Mouse (Mus musculus) kidney, embryonic 14.5 days (tissue): ENCODE results near the gene Cux1. TPM values are rescaled to one million over a fixed set of nuclear protein-coding genes. Genes with fewer than 3 reads are reported as not detected.

ENCODE experiments used
- ATAC-seq: fragments of 200-750 bp; cut with Nextera tagmentation; 2 replicates; pipeline ENCODE4 v1.8.0; 2017; ENCODE audit warnings: moderate number of reproducible peaks, mild to moderate bottlenecking, moderate TSS enrichment, moderate library complexity; ENCODE audit not compliant: low FRiP score, low TSS enrichment
- H3K27ac ChIP-seq: fragments of 300-500 bp; sonication (generic); 2 replicates; pipeline ENCODE4 v1.5.1; 2014; ENCODE audit warnings: low read depth, mild to moderate bottlenecking, low read length, moderate library complexity, mixed read lengths
- H3K27me3 ChIP-seq: fragments of 300-500 bp; sonication (generic); 2 replicates; pipeline ENCODE4 v1.6.1; 2014; ENCODE audit warnings: mild to moderate bottlenecking, low read length; ENCODE audit not compliant: control insufficient read depth, insufficient read depth
- H3K36me3 ChIP-seq: fragments of 300-500 bp; sonication (generic); 2 replicates; pipeline ENCODE4 v1.6.1; 2014; ENCODE audit warnings: low read length, mixed read lengths; ENCODE audit not compliant: control insufficient read depth, insufficient read depth
- H3K4me1 ChIP-seq: fragments of 300-500 bp; sonication (generic); 2 replicates; pipeline ENCODE4 v1.6.1; 2014; ENCODE audit warnings: low read length, mixed read lengths; ENCODE audit not compliant: control insufficient read depth, insufficient read depth
- H3K4me2 ChIP-seq: fragments of 300-500 bp; sonication (generic); replicated peaks from 2 replicates; pipeline ENCODE4 v1.6.1; 2014; ENCODE audit warnings: low read depth, mild to moderate bottlenecking, low read length
- H3K4me3 ChIP-seq: fragments of 300-500 bp; sonication (generic); 2 replicates; pipeline ENCODE4 v1.5.1; 2014; ENCODE audit warnings: mild to moderate bottlenecking, low read length
- H3K9ac ChIP-seq: fragments of 300-500 bp; sonication (generic); 2 replicates; pipeline ENCODE4 v1.6.1; 2014; ENCODE audit warnings: low read depth, mild to moderate bottlenecking, low read length, moderate library complexity
- H3K9me3 ChIP-seq: fragments of 300-500 bp; sonication (generic); 2 replicates; pipeline ENCODE4 v1.6.1; 2016; ENCODE audit warnings: low read length; ENCODE audit not compliant: control insufficient read depth
- WGBS: fragments of 180-500 bp; shearing (Covaris S2); extraction: QIAGEN DNeasy Blood & Tissue Kit; methylation state at CpG from one replicate; pipeline ENCODE4 v1.1.7; 2014; 5-methylcytosine and 5-hydroxymethylcytosine counted together
- polyA plus RNA-seq: library from polyadenylated mRNA; unstranded; fragments of >200 nt; fragmentation: Nextera tagmentation; extraction: Ambion mirVana; gene quantifications from 2 replicates; pipeline ENCODE4 v1.2.1, GENCODE M21; 2014

The Cux1 gene
- polyA plus RNA-seq, 1 experiment from 2014 or later = 105 TPM

DNA sequence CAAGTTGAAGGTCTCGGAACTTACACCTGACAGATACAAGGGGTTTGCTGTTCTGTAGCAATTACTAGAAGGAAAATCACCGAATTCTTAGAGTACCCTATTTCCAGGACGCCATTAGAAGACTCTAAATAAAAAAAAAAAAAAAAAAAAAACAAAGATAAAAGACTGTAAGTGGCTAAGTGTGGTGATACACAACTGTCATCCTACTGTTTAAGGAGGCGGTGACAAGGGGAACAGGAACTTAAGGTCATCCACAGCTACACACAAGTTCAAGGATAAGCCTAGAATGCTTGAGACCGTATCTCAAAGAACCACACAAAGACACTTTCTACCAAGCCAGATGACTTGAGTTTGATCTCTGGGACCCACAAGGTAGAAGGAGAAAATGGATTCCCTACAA lies 56.7 kb downstream of the Cux1 start:
- no peak overlapping the region for H3K4me2 ChIP-seq
- no peak overlapping the region for H3K9ac ChIP-seq
- no peaks in the 10 kb centered on the region for H3K36me3 ChIP-seq
- H3K4me1 ChIP-seq = peaks cover 21% of the 10 kb centered on the region
- no peaks in the 10 kb centered on the region for H3K9me3 ChIP-seq
- 87% methylated on average over 5 of the region's 5 CpGs for WGBS
- ATAC-seq = no peak
- H3K27ac ChIP-seq = no peak overlapping the region
- H3K4me3 ChIP-seq = no peak overlapping the region
- no peaks in the 10 kb centered on the region for H3K27me3 ChIP-seq

DNA sequence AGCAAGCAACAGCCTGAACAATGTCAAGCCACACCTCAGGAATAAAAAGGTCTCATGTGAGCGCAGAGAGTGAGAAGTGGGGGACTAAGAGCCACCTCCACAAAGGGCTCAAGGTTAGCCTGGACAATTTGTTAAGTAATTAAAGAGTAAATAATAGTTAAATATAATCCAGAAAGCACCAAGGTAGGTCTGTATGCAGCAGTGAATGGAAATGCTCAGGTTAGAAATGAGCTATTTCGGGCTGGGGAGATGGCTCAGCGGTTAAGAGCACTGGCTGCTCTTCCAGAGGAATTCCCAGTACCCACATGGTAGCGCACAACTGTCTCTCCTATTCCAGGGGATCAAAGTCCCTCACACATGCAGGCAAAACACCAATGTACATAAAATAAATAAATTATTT lies 59.7 kb downstream of the Cux1 start:
- H3K27me3 ChIP-seq = no peaks in the 10 kb centered on the region
- no peak for ATAC-seq
- peaks cover 18% of the 10 kb centered on the region for H3K4me1 ChIP-seq
- WGBS = 83% methylated on average over 4 of the region's 4 CpGs
- no peak overlapping the region for H3K4me3 ChIP-seq
- no peak overlapping the region for H3K9ac ChIP-seq
- H3K27ac ChIP-seq = no peak overlapping the region
- H3K36me3 ChIP-seq = no peaks in the 10 kb centered on the region
- H3K4me2 ChIP-seq = no peak overlapping the region
- no peaks in the 10 kb centered on the region for H3K9me3 ChIP-seq

DNA sequence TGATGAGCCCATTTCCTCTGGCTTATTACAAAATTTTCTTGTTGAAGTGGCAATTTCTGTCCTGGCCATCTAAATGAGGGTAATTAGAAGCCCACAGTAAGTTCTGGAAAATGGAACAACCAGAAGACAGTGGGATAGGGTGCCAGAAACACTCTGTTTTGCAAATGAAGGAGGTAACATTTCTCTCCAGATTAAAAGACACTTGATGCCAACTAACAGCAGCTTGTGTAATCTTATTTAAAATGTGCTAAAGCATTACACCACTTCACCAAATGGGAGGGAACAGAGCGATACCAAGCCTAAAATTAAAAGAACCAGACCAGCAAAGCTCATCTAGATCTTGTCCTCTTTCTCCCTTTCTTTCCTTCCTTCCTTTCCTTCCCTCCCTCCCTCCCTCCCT lies 61.0 kb downstream of the Cux1 start:
- no peak overlapping the region for H3K4me3 ChIP-seq
- 100% methylated on average over 1 of the region's 1 CpGs for WGBS
- peaks cover 21% of the 10 kb centered on the region for H3K4me1 ChIP-seq
- ATAC-seq = no peak
- no peaks in the 10 kb centered on the region for H3K36me3 ChIP-seq
- no peak overlapping the region for H3K4me2 ChIP-seq
- no peaks in the 10 kb centered on the region for H3K9me3 ChIP-seq
- no peak overlapping the region for H3K27ac ChIP-seq
- no peak overlapping the region for H3K9ac ChIP-seq
- no peaks in the 10 kb centered on the region for H3K27me3 ChIP-seq

DNA sequence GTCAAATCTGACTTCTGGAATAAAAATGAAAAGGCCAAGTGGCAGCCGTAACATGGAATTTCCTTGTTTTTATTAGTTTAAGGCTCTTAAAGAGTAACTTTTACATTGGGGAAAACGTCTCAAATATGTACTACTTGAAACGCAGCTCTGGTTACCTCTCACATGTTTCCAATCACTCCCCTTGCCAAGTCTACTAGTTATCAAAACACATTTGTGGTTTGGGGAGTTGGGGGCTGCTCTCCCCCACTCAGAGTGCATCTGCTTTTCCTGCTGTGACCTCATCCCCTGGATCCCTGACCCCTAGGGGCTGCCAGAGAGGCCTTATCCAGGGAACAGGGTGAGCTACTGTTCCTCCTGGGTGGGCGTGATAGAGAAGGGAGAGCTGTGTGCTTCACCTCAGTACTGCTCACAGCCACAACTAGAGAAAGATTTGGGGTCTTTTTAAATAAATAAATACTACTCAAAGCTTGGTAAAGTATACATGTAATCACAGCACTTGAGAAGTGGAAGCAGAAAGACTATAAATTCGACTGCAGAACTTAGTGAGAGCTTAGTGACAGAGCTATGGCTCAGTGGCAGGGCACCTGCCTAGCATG lies 64.7 kb downstream of the Cux1 start:
- Histone ChIP-seq H3K27me3 (no peaks in the 10 kb centered on the region), H3K4me3 (no peak overlapping the region), H3K4me2 (no peak overlapping the region), H3K36me3 (no peaks in the 10 kb centered on the region), H3K9me3 (no peaks in the 10 kb centered on the region), H3K4me1 (peaks cover 30% of the 10 kb centered on the region), H3K27ac (no peak overlapping the region), H3K9ac (no peak overlapping the region)
- ATAC-seq = 0 out of 2 replicates have a peak, but pooled peaks have one; percentile 28
- WGBS = 24% methylated on average over 5 of the region's 5 CpGs

DNA sequence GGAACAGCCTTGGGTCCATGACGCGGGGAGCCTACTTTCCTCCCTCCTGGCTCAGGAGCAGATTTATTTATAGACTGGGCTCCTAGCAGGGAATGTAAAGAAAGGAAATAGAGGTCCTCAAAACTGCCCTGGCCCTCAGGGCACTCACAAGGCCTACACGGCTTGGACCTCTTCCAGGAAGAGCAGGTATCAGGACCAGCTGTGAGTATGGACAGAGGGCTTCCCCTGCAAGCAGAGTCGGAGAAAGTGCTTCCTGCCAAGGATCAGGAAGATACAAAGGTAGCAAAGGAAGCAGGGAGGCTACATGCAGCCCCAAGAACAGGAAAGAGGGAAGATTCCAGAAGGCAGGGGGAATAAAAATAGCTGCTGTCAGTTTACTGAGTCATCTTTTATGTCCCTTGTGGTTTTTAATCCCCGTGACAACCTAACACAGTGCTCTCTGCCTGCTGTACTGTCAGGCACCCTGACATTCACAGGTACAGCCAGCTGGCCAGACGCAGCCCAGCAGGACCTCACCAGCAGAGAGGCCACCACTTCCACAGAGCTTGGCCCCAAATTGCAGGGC lies 66.9 kb downstream of the Cux1 start:
- H3K27ac ChIP-seq = no peak overlapping the region
- peaks cover 30% of the 10 kb centered on the region for H3K4me1 ChIP-seq
- ATAC-seq = no peak

DNA sequence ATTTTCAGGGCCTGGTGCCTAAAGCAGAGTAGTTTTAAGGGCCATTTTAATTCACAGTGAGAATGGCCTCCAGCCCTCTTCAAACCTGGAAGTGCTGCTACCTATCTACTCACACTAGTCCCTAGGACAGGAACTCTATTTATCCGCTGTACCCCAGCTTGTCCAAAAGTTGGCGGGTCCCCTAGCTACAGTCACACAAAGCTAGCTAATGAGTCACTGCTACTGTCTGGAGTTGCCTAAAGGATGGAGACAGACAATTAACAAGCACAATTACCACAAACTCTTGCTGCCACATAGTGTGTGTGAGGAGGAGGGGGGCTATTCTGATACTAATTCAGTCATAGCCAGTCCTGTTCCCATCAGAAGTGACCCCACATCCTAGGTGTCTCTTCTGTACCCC lies 68.0 kb downstream of the Cux1 start:
- Histone ChIP-seq H3K9ac (no peak overlapping the region), H3K27me3 (no peaks in the 10 kb centered on the region), H3K9me3 (no peaks in the 10 kb centered on the region), H3K4me3 (no peak overlapping the region), H3K4me2 (no peak overlapping the region), H3K4me1 (peaks cover 25% of the 10 kb centered on the region), H3K36me3 (no peaks in the 10 kb centered on the region), H3K27ac (no peak overlapping the region)
- 84% methylated on average over 2 of the region's 2 CpGs for WGBS
- no peak for ATAC-seq

More for the DNA sequence above, 66.9 kb downstream of the Cux1 start:
- WGBS = 46% methylated on average over 6 of the region's 6 CpGs
- no peak overlapping the region for H3K9ac ChIP-seq
- no peak overlapping the region for H3K4me2 ChIP-seq
- H3K36me3 ChIP-seq = no peaks in the 10 kb centered on the region
- no peaks in the 10 kb centered on the region for H3K9me3 ChIP-seq
- H3K4me3 ChIP-seq = no peak overlapping the region
- H3K27me3 ChIP-seq = no peaks in the 10 kb centered on the region

DNA sequence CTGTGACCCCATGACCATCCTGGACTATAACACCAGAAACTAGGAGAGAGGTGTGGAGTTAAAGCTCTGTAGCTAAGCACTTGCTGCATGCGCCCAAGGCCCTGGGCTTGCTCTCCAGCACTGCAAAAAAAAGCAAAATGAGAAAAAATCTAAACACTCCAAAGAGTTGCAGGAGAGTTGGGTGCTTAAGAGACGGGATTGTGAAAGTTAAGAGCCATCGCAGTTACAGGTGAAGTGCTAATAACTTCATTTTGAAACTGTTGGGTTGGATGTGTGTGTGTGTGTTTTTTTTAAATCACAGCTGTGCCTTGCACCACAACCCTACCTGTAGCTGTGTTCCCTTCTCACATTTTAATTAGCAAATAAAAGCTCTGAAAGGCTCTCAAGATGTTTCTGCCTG lies 68.5 kb downstream of the Cux1 start:
- H3K27me3 ChIP-seq = no peaks in the 10 kb centered on the region
- no peak overlapping the region for H3K4me3 ChIP-seq
- 92% methylated on average over 3 of the region's 3 CpGs for WGBS
- H3K27ac ChIP-seq = no peak overlapping the region
- no peaks in the 10 kb centered on the region for H3K36me3 ChIP-seq
- H3K9ac ChIP-seq = no peak overlapping the region
- no peak for ATAC-seq
- H3K4me2 ChIP-seq = no peak overlapping the region
- H3K9me3 ChIP-seq = no peaks in the 10 kb centered on the region
- H3K4me1 ChIP-seq = peaks cover 25% of the 10 kb centered on the region

DNA sequence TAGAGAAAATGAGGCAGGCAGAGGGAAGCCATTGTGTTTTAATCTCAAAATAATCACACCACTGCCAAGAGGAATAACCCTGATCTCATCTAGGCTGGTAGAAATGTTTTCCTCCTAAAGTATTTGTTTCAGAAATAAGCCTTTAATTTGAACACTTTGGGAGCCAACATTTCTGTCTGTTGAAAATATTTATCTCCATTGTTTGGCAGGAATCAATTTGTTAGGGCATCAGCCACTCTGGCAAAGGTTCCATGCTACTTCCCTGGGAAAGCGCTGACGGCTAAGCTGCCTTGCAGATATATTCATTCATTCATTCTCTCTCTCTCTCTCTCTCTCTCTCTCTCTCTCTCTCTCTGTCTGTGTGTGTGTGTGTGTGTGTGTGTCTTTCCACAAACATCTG lies 70.0 kb downstream of the Cux1 start:
- Histone ChIP-seq H3K27ac (no peak overlapping the region), H3K4me2 (no peak overlapping the region), H3K9me3 (no peaks in the 10 kb centered on the region), H3K27me3 (no peaks in the 10 kb centered on the region), H3K4me1 (peaks cover 15% of the 10 kb centered on the region), H3K36me3 (no peaks in the 10 kb centered on the region), H3K4me3 (no peak overlapping the region), H3K9ac (no peak overlapping the region)
- ATAC-seq = no peak
- 95% methylated on average over 2 of the region's 2 CpGs for WGBS

DNA sequence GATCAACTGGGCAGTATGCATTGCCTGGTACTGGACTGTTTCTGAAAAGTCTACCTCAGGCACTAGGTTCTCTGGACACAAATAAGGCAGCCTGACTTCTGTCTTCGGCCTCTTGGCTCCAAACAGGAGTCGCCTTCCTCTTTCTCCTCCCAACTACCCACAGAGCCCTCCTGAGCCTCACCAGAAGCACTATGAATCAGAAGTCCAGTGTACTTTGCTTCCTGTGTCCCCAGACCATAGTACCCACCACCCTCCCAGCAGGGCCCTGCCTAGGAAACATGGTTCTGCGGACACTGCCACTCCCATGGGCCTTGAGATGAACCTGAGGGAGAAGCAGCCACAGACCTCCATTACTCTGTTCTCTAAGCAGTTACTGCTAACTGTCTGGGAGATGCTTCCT lies 71.7 kb downstream of the Cux1 start:
- Histone ChIP-seq H3K27me3 (no peaks in the 10 kb centered on the region), H3K4me1 (peaks cover 4% of the 10 kb centered on the region), H3K4me2 (no peak overlapping the region), H3K36me3 (no peaks in the 10 kb centered on the region), H3K9me3 (no peaks in the 10 kb centered on the region), H3K27ac (no peak overlapping the region), H3K4me3 (no peak overlapping the region), H3K9ac (no peak overlapping the region)
- ATAC-seq = no peak
- WGBS = 85% methylated on average over 3 of the region's 3 CpGs
